Mouse (Mus musculus): ENCODE data around the gene Eml6.
"Not testable (repeated sequence)": the region's sequence is repeated elsewhere in the genome, so short reads cannot be mapped to it uniquely, and the experiment has no call there.

The Eml6 gene

DNA sequence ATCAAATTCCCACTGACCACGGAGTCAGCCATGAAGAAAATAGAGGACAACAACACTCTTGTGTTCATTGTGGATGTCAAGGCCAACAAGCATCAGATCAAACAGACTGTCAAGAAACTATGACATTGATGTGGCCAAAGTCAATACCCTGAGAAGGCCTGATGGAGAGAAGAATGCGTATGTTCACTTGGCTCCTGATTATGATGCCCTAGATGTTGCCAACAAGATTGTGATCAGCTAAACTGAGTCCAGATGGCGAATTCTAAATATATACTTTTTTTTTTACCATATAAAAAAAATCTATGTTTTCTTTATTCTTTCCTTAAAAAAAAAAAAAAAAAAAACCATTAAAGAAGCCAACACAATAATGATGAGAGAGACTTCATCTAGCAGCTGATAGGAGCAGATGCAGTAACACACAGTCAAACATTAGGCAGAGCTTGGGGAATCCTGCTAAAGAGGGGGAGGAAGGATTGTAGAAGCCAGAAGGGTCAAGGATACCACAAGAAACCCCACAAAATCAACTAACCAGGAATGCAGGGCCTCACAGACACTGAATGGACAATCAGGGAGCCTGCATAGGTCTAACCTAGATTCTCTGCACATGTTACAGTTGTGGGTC, 185.1 kb downstream of the Eml6 start:
- no peak for DNase-seq

DNA sequence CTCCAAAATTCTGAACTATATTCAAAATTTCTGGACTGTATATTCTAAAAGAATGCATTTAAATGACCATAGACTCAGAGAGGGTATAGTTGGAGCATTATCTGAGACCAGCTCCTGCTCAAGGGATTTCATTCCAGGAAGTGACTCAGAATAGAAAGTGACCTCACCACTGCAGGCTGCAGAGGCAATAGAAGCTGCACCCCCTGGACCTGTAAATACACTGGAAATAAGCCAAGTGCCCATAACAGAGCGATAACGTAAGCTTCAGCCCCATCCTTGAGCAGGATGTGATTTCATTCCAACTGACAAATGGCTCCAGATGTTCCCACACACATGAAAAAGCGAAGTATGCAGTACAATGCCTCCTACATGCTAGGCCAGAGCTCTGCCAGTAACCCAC, 186.1 kb downstream of the Eml6 start:
- DNase-seq: peak; percentile 21

DNA sequence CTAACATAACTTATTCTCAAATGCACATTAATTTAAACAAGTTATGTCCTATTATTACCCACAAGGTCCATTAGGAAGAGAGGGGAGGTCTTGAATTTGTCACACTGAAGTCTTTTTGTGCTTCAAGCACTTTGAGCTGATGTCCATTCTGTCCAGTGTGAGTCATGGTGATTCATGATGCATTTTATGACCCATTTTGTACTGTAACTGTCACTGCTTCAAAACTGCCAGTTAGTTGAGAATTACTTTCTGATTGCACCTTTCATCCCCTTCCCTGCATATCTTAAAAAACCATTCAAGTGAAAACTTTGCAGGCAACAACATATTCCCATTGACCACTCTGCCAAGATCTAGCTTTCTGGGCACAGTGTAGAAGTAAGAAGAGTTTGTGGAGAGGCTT, 188.8 kb downstream of the Eml6 start:
- no peak for DNase-seq

DNA sequence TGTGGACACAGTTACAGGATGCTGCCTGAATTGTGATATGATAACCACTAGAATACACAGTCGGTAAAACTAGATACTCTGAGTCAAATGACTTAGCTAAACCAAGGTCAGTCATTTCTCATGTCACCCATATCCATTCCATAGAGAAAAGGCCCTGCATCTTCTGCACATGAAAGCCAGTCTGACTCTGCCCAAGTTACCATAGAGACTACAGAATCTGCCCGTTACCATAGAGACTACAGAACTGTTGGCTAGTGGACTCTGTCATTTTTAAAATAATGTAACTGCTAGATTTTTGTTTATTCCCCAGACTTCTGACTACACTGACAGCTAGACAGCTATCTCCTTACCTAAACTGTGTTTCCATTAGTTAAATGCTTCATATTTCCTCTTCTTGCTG, 198.1 kb downstream of the Eml6 start:
- no peak for DNase-seq

DNA sequence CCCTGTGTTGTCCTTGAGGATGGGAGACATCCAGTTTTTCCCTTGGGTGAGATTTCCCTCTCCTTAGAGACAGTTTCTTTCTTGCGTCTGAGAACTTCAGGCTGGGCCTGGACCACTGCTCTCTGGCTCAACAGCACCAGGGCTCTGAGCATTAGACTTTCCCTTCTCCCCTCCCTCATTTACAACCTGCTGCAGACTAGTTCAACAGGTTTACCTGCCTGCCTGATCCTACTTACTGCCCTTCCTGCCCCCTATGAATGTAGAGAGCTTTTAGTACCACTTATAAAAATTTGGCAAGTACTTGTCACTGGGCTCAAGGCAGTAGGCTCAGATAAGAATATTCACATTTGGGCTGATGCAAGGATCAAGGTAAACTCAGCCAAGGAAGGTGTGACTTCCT, 199.8 kb downstream of the Eml6 start:
- DNase-seq: no peak

DNA sequence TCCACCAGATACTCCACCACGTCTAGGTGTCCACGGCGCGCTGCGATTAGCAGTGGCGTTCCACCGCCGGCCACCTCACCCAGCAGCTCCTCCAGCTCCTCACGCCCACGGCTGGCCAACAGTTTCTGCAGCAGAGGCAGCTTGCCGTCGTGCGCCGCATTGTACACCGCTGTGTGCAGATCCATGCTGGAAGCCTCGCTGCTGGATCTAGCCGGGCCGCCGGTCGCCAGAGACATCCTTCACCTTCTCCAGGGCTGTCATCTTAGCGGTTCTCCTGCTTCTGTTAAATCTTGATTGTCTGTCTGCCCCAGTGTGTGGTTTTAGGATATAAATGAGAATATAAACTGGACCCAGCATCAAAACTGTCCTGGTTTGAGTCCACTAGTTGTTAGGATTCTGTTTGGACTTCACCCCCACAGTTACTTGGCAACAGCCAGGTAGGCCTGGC, 200.5 kb downstream of the Eml6 start, which contains the start of gene 4931440F15Rik:
Gene 4931440F15Rik, minus strand, starts transcription at position 398 of the 448 bp plus-strand sequence.
- not testable (repeated sequence) for DNase-seq

DNA sequence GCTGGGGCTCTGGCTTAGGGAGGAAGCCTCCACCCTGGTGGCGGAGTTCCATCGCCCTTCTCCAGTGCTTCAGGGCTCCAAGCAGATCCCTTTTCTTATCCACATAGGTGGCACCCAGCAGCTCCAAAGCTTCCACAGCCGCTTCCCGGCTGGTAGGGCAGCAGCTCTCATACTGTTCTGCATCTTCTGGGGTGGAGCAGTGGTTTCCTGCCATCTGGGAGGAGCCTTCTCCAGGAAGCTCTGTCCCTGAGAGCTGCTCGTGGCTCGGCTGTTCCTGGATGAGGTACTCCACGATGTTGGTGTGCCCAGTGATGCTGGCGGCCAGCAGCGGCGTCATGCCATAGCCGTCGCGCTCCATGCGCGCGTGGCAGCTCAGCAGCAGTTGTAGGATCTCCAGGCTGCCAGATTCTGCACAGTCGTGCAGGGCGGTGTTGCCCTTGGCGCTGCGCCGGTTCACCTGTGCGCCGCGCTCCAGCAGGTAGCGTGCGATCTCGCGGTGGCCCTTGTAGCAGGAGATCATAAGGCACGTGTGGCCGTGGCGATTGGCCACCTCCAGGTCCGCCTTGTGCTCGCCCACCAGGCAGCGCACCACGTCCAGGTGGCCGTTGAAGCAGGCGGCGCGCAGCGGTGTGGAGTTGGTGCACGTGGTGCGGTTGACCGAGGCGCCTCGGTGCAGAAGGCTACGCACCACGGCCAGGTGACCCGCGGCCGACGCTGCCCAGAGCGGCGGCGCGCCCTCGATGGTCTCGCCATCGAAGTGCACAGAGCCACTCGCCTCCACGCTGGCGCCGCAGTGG, 201.2 kb downstream of the Eml6 start:
- DNase-seq: peak; percentile 11

DNA sequence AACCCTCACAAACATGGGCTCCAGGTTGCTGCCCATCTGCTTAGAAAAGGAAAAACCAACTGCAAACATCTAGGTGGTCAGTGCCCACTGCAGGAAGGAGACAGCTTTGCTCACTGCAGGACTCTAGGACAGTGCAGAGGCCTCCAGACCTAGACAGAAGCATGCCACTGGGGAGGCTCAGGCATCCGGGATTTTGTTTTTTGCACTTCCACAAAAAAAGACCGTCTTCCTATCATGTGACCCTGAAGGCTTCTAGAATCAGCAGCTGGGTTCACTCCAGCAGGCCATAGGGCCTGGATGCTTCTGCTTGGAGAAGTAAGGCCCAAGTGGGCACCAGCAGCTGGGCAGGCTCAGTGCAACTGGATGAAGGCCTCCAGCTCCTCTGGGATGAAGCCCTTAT, 202.7 kb downstream of the Eml6 start:
- DNase-seq: no peak

DNA sequence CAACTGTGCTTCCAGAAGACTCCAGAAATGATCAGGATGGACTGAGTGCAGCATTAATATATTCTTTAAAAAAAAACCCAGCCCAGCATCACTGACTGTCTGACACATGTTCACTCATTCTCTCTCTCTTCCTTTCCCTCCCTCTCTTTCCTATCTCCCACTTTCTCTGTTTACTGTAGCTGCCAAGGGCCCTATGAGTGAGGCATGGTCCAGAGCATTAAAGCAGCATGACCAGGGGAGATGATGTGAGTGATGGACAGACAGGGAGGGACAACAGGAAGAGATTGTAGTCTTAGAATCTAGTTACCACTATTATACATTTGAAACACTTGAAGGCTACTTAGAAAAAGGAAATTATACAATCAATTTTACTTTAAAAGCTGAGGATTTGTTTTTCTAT, 210.2 kb downstream of the Eml6 start:
- DNase-seq: no peak

DNA sequence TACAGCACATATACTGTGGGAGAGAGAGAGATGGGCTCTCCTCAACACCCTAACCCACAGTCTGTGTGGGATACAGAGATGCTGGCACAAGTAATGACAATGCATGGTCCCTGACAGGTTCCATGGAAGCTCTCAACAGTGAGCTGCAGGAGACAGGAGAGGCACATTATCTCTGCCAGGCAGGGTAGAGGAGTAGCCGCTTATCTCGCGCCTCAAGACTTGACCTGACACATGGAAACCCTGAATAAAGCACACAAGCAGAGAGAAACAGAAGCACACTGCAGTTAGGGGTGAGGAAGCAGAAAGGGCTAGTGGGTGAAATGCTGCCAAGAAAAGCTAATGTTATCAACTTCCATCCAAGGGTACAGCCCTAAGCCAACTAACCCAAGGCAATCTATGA, 210.6 kb downstream of the Eml6 start:
- DNase-seq: no peak

DNA sequence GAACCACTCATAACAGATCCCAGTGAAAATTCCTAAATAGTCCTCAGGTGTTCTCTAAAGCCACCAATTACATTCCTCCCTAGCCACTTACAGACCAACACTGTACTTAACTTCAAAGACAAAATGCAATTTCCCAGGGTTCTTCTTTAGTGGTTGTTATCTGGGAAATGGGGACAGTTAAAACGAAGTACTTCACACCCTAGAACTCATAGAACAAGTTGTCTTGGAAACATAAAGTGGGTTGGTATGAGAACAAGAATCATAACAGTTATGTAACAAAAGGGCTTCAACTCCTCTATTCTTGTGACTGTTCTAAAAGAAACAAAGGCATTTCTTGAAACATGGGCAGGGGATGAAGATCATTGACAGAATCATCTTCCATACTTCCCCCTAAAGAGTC, 212.6 kb downstream of the Eml6 start:
- no peak for DNase-seq

DNA sequence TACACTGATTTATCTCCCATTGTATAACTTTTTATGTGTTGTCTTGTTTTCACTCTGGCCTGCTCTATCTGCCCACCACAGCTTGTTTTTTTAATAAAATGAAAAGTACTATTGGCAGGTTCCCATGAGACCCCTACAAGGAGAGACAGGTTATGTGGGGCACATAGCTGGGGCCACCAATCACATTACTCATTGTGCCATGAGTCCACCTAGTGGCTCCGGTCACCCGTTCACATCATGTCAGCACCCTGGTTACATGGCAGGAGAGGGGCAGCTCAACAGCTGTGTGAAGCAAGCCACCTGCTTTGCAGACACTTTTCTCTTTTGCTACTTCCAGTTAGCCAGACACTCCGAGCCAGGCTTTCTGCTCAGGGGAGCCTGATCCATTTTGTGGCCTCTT, 213.4 kb downstream of the Eml6 start:
- DNase-seq: no peak

DNA sequence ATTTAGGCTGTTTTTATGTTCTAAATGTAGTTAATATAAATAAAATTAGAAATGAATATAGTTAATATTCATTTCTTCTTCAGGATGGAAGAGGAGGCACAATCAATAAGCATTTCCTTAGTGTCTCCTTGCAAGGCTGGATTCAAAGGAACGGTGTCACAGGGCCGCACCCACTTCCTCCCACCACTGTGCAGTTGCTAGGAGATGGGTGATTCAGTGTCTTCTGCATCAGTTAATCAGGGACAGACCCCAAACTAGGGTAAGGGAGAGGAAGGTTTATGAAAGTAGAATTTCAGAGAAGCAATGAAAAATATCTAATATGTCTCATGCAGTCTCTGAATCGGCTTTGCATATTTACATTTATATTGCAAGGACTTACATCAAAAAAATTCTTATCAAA, 215.5 kb downstream of the Eml6 start:
- DNase-seq: no peak

DNA sequence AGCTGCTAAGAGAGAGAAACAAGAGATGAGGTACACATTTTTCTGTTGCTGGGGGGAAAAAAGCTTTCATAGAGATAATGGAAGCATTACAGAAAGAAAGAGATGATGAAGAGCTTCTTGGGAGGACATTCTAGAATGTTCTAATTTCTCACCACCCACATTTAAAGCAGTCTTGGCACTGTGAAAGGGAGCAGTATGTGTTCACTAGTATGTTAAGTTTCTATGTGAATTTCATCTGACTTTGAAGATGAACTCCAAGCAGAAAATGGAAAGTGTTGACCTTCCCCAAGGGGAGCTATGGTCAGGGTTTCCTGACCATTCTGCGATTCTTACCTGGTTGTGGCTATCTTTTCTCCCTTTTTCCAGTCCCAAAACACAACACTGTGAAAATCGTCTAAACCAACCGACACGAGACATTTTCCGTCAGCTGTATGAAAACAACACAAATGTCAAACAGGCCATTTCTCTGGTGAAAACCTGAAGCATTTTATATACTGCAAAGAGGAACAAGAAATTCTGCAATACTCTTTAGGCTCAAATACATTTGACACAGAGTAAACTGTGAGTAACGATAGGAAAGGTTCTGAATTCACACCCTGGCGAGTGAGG, 216.7 kb downstream of the Eml6 start:
- no peak for DNase-seq

DNA sequence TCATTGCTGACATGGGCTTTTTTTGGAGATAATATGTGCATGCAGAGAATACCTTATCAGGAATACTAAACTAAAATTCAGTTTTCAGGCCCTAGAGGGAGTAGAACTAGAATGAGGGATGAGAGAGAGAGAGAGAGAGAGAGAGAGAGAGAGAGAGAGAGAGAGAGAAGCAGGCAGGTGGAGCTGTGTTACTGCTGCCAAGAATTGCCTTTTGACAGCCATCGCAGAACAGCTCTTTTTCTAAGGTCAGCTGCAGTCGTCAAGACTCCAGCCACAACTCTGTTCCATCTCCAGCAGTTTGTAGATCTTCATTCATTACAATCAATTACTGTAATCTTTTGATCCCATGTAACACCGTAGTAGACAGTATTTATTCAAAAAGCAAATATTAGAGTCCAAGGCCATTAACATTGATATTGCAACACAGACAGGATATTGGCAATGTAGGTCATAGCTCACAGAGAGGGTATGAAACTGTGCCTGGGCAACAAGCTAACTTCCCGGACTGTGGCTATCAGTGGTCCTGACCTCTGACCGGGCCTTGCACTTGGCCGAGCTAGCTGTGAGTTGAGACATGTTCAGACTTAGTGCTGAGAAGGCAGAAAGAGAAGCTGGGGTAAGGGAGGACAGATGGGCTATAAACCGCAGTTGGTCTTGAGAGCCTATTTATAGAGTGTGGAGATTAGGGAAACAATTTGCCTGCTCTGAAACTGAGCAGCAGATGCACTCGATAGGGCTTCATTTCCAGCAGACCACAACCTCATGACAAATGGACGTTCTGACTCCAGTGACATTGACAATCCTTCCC, 217.5 kb downstream of the Eml6 start:
- peak; percentile 37 for DNase-seq

DNA sequence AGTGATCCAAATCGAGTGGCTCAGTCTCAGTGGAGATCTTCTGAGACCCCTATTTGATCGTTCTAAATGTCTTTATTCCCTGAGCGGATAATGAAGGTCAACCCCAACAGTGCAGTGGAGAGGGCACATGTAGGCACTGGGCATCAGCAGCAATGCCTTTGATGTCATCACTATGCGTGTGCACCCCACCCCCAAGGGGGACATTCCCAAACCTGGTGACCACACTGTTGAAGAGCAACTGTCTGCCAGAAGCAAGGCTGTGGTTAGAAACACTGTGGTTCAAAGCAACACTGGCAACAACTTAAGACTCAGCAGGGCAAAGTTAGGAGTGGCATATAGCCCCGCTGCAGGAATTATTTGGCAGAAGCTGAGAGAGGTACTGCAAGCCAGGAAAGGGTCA, 218.5 kb downstream of the Eml6 start:
- no peak for DNase-seq

DNA sequence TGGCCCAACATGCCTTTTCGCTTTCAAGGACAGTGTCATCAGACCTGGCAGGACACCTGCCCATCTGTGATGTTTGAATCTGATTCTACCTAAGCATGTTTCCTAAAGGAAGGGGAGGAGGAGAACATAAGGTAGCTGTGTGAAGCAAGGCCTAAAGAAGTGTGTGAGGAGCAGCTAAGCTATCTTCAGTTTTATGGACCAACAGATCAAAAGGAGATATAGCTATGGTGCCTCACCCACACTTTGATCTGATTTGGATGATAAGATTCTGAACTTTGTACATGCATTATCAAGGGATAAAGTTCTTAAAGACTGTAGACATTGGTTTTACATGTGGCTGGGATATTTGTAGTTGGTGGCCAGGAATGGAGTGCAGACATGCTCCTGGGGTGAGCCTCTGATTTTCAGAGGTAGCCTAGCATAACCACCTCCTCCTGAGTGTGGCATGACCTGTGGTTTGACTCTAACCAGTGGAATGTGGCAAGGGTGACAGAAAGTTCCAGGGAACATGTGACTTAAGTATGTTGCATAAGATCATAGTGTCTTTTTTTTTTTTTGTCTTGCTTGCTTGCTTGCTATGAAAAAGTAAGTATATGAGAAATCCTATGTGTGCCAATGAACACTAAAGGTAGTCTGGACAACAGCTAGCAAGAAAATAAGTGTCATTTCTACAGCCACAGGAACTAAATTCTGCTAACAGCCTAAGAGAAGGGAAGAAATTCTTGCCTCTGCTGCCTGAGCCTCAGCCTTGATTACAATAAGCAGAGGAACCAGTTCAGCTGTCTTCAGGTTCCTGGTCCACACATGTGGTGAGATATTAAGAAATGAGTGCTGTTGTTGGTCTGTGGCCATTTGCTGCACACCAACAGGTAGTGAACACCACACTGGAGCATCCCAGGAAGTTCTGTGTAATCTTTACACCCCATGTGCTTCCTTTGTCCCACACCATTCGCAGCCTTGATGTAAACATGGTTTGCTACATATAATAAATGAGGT, 224.1 kb downstream of the Eml6 start:
- no peak for DNase-seq

DNA sequence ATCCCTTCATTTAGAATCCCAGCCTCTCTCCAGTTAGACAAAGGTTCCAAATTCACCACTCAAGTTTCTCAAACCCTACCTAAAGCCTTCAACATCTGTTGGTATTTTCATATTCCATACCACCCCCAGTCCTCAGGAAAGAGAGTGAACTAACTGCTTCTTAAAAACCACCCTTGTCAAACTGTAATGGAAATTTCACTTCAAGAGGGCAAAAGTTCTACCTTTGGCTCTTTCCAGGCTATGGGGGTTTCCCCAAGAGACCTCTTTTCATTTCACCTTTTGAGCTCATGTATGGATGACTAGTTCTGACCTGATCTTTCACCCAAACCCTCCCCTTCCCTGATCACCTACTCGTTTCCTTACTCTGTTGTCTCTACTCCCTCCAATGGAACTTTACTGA, 226.0 kb downstream of the Eml6 start:
- DNase-seq: no peak

DNA sequence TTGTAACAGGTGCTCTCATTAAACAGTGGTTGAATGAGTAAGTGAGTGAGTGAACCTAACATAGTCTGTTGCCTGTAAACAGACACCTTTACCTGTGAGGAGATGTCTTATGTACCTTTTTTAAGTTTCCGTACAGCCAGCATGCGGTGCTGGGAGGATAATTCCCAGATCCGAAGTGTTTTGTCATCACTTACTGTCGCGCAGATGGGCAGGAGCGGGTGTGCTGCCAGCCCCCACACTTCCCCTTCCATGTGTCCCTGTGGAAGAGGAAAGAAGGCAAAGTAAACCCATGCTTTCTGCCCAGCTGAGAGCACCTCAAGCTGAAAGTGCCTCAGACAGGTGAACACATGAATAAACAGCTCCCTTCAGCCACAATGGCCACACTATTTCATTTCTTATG, 230.7 kb downstream of the Eml6 start:
- DNase-seq: no peak

DNA sequence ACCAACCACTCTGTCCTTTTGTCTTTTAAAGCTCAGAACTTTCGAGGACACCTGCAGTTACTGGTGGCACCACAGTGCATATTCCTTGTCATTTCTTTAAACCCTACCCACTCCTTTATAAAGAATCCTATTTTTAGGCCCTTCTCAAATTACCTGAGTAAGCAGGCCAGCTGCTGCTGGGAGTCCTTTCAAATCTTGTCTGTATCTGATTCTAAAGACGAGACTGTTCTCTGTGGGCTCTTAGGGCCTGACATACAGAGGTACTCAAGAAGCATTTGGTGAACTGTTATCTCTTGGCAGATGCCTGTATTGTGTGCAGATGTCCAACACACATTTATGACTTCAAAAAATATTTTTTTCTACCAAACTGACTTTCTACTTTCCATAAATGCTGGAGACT, 231.4 kb downstream of the Eml6 start:
- no peak for DNase-seq

DNA sequence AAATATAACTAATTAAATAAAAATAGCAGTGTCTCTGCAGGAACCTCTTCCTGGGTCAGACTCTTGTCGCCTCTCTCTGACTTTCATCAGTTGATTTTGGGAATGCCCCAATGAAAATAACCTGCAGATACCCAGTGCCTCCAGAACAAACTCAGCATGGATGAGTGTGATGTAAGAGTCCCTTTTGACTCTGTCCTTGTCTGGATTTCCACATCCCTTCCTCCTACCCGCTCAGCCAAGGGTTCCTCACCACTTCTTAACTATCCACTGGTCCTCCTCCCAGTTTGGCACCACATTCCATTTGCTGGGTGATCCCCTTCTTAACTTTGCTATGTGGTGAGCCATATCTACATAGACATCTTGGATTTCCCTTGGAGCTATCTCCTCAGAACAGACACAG, 235.0 kb downstream of the Eml6 start:
- no peak for DNase-seq

Data from kidney, postnatal 10 days (tissue).